ENCODE assay signal across 13 mouse cellular contexts in the genomic region with DNA sequence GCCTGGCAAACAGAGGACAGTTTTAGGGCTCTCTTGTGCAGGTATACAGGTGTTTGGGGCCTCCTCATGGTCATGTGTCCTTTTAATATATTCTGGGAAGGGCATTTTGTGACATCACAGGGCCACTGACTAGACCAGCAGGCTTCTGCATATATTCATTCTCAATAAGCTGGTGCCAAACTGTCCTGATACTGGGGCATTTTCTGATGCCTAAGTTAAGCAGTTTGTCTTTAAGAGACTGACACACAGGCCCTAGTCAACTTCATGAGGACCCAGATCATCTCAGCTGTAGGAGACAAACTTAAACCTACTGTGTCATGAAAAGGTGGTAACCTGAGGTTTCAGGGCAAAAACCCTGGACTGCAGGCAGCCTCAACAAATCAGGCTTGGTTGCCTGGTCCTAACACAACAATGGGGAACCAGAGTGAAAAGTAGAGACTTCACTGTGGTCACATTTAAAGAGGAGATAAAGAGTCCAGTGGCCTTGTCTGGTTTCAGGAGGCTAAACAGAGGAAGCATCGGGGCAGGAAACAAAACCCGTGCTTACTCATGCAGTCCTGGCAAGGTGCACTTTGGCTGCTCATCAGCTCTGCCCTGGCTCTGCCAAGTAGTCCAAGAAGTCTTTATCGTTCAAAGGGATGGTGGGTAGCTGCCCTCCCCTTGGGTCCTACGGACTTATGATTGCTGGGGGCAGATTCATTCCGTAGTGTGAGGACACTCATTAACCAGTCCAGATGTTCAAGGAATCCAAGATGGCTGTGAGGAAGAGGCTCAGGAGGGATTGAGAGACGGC. TPM values are rescaled to one million over a fixed set of nuclear protein-coding genes. Genes with fewer than 3 reads are reported as not detected.
DNase-seq lines count a peak whose midpoint lies in the region; ATAC-seq lines count a peak whose summit lies in the region.
"Had no signal": no experiment of that assay in that cellular context is flagged by ENCODE, and none has a peak within 500 bp of the region (broad histone marks: within the 10 kb centered on the region; RNA-seq: fewer than 3 reads in every experiment).

No protein-coding gene starts in this region.

- 66% methylated on average over 6 of the region's 6 CpGs for WGBS in kidney, embryonic 14.5 days

- H3K9ac ChIP-seq in kidney, embryonic 14.5 days (ENCODE audit: low read depth, low read length) = no peak overlapping the region
- H3K9ac ChIP-seq: embryonic facial prominence, embryonic 13.5 days; limb, embryonic 15.5 days had no signal

- H3K4me1 ChIP-seq in kidney, embryonic 14.5 days (ENCODE audit: control insufficient read depth, insufficient read depth, low read length) = no peaks in the 10 kb centered on the region
- H3K4me1 ChIP-seq: midbrain, embryonic 10.5 days had no signal

- H3K27me3 ChIP-seq in kidney, embryonic 14.5 days (ENCODE audit: control insufficient read depth, insufficient read depth, low read length) = no peaks in the 10 kb centered on the region
- H3K27me3 ChIP-seq: embryonic facial prominence, embryonic 13.5 days; limb, embryonic 15.5 days had no signal

- no peaks in the 10 kb centered on the region for H3K9me3 ChIP-seq in kidney, embryonic 14.5 days (ENCODE audit: control insufficient read depth, low read length)
- H3K9me3 ChIP-seq: embryonic facial prominence, embryonic 13.5 days; limb, embryonic 15.5 days; midbrain, embryonic 10.5 days had no signal

- ATAC-seq in CD4-positive, CD25-positive, alpha-beta regulatory T cell, adult 4 months = no peak
- ATAC-seq in kidney, embryonic 14.5 days (ENCODE audit: low FRiP score, low TSS enrichment) = no peak
- no peak for ATAC-seq in inflammation-experienced regulatory T-cells, adult 6 months

- no peak overlapping the region for H3K27ac ChIP-seq in kidney, embryonic 14.5 days (ENCODE audit: low read depth, low read length)
- H3K27ac ChIP-seq: embryonic facial prominence, embryonic 13.5 days; layer of hippocampus, adult 2 months; limb, embryonic 15.5 days; midbrain, embryonic 10.5 days had no signal

- H3K4me2 ChIP-seq in kidney, embryonic 14.5 days (replicated peaks; ENCODE audit: low read depth, low read length) = no peak overlapping the region
- H3K4me2 ChIP-seq: embryonic facial prominence, embryonic 13.5 days; limb, embryonic 15.5 days had no signal

- H3K36me3 ChIP-seq in kidney, embryonic 14.5 days (ENCODE audit: control insufficient read depth, insufficient read depth, low read length) = no peaks in the 10 kb centered on the region
- H3K36me3 ChIP-seq: embryonic facial prominence, embryonic 13.5 days; limb, embryonic 15.5 days; midbrain, embryonic 10.5 days had no signal

- H3K4me3 ChIP-seq in kidney, embryonic 14.5 days (ENCODE audit: low read length) = no peak overlapping the region
- H3K4me3 ChIP-seq: embryonic facial prominence, embryonic 13.5 days; layer of hippocampus, adult 2 months; limb, embryonic 15.5 days; midbrain, embryonic 10.5 days had no signal

- DNase-seq in CD4-positive, CD25-positive, alpha-beta regulatory T cell, adult 2 months (ENCODE audit: low read depth, low spot score) = peak; percentile 59
- peak; percentile 49 for DNase-seq in kidney, adult 18-20 months
- peak; percentile 76 for DNase-seq in NIH3T3 (ENCODE audit: low read depth)
- peak; percentile 51 for DNase-seq in kidney, postnatal 10 days
- no peak for DNase-seq in left cerebral cortex, adult 18-20 months (ENCODE audit: low spot score in 2 of 2)

RNA-seq across cellular contexts. Expression of gene Grap, which starts 4.9 kb away (rescaled TPM):
- 100 to 1,000 TPM; 220 to 344 TPM for polyA plus RNA-seq in CD4-positive, CD25-positive, alpha-beta regulatory T cell, adult 4 months (2017; shearing (Covaris generic))
- 7.5 and 8.6 TPM in 2 replicates for polyA plus RNA-seq in kidney, embryonic 14.5 days (2014; fragmentation: Nextera tagmentation; extraction: Ambion mirVana)
- polyA plus RNA-seq in inflammation-experienced regulatory T-cells, adult 6 months (2017; shearing (Covaris generic)) = 100 to 1,000 TPM; 180 to 210 (median 192) TPM
- total RNA-seq in left cerebral cortex, adult 18-20 months (2021) = 1 to 10 TPM; 3.2 to 4.5 TPM

RNA-seq across cellular contexts. Expression of gene Fam83g, which starts 35.7 kb away (rescaled TPM):
- polyA plus RNA-seq in CD4-positive, CD25-positive, alpha-beta regulatory T cell, adult 4 months (2017; shearing (Covaris generic)) = under 1 TPM; 0.08 to 0.41 TPM
- polyA plus RNA-seq in kidney, embryonic 14.5 days (2014; fragmentation: Nextera tagmentation; extraction: Ambion mirVana) = 1.8 and 1.9 TPM in 2 replicates
- polyA plus RNA-seq in inflammation-experienced regulatory T-cells, adult 6 months (2017; shearing (Covaris generic)) = under 1 TPM; 0.19 to 0.57 (median 0.19) TPM
- under 1 TPM in 1 of 2 experiments, not detected in 1; 0.12 TPM for total RNA-seq in left cerebral cortex, adult 18-20 months (2021)
- total RNA-seq: layer of hippocampus, adult 2 months had no signal
- polyA plus RNA-seq: C2C12 had no signal

Comparison
In these comparisons a context has a peak if more than half of its experiments do, and no peak if none do; other contexts are left out.
1. DNase-seq: peak in CD4-positive, CD25-positive, alpha-beta regulatory T cell, adult 2 months (single experiment), kidney, adult 18-20 months (single experiment), NIH3T3 (single experiment) and kidney, postnatal 10 days (single experiment); none in left cerebral cortex, adult 18-20 months (0 of 2).
2. RNA of gene Grap, which starts 4.9 kb away (polyA plus RNA-seq): 220 to 344 TPM in CD4-positive, CD25-positive, alpha-beta regulatory T cell, adult 4 months and 180 to 210 TPM in inflammation-experienced regulatory T-cells, adult 6 months; 7.5 to 8.6 TPM in kidney, embryonic 14.5 days; every median in the first group is over 10 times any median in the second.